Mouse (Mus musculus): ENCODE measurements at regions not wholly inside any gene's neighbourhood (a gene's known extent, or its start where the extent isn't known, plus 50 kb on each side); places are given as distances from the start of the nearest gene placed in this dataset.
"Not testable (repeated sequence)": the region's sequence is repeated elsewhere in the genome, so short reads cannot be mapped to it uniquely, and the experiment has no call there.

DNA sequence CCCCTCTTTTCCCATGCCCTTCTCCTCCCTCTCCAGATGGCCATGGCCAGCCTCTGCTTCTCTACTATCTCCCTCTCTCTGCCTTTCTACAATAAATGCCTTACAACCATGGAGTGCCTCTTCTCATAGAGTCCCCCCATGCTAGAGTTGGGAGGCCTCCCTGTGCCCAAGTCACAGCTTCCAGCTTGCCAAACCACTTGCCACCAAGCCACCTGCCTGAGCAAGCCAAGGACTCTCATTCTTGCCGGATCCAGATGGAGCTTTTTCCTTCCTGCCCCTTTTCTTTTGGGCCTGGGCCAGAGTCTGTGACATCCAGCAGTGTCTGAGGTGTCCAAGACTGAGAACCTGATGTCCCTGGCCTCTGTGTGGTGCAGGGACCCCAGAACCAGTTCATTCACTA, 367.4 kb upstream of the Arhgap42 start:
- DNase-seq (ENCODE audit: low spot score in 2 of 2), result no peak

DNA sequence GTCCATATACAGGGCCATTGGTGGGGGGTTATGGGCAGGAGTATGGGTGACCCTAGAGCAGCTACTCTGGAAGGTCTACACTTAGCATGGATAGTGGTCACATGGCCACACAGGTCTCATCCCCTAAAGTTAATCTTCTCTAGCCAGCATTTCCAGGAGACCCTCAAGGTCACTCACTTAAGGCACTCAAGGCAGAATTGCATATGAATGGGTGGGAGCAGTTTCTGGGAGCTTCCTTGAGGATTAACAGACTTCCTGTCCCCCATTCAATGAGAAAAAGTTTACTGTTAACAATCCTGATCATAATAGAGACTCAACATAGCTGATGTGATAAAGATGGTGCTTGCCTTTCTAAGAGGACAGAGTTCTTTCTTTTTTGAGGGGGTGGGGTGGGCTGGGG, 352.4 kb upstream of the Arhgap42 start:
- DNase-seq (ENCODE audit: low spot score in 2 of 2), result no peak

DNA sequence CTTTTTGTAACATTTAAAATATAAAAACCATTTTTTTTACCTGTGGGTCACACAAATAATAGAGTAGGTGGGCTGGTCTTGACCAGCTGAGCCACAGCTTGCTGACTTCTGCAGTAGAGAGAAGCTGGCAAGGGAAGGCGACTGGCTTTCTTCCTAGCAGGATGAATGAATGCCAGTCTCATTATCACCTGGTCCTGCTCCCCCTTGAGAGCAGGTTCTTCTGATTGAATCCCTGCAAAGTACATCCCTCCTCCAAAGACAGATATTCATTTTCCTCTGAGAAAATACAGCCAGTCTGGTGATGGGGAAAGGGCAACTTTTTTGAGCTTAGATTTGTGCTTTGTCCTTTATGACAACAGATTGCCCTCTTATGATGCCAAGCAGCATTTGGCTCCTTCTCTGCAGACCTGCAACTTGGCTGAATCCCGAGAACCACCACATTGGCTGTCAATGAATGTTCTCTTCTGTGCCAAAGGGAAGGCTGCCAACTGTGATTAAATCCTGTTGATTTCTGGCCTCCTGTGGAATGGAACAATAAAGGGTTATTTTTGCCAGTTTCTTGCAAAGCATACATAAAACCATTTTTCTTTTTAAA, 344.2 kb upstream of the Arhgap42 start:
- peak; percentile 83 to 84 for DNase-seq (ENCODE audit: low spot score in 2 of 2)

DNA sequence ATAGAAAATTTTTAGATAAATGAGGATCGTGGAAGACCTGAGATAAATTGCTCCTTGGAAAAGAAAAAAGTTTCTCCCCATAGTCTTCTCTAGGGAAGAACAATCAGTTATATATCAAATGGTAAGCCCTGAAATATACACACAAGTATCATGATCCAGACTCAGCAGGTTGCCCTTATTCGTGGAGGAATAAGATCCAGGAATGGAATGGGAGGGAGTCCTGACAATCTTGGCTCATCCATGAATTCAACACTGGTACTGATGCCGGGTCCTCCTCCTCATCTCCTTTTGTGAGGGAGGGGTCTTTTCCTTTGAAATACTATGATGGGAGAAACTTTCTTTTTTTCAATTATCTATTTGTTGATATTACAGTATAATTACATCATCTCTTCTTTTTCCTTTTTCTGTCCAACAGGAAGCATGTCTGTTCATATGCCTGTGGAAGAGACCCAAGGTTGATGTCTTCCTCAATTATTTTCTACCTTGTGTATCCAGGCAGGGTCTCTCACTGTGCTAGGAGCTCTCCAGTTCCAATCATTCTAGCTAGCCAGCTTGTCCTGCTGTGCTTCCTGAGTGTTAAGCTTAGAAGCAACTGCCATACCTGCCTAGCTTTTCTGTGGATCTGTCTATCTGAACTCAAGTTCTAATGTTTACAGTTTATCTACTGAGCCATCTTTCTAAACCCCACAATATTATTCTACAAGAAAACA, 343.6 kb upstream of the Arhgap42 start:
- no peak for DNase-seq (ENCODE audit: low spot score in 2 of 2)

DNA sequence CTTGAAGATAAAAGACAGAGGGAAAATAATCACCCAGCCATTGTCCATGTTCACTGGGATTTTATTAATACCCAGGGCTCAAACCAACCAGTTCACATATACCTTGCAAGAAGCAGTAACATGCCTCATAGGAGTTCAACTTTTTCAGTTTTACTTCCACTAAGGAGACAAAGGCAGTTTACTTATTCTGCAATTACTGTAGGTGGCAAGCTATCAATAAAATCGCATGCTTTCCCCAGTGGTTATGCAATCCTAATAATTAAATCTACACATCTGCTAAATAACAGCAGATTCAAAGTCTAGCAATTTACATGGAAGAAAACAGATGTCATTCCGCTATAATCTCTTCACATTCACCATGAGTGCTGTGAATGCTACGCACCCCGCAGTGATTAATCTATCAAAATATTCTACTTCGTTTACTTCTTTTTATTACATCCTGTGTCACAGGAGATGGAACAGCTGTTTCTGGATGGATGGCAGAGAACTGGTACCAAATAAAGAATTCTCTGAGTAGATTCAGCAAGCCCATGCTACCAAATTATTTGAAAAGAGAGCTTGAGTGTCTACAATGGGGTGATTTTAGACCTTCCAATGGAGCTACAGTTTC, 329.2 kb upstream of the Arhgap42 start:
- DNase-seq (ENCODE audit: low spot score in 2 of 2), result no peak

DNA sequence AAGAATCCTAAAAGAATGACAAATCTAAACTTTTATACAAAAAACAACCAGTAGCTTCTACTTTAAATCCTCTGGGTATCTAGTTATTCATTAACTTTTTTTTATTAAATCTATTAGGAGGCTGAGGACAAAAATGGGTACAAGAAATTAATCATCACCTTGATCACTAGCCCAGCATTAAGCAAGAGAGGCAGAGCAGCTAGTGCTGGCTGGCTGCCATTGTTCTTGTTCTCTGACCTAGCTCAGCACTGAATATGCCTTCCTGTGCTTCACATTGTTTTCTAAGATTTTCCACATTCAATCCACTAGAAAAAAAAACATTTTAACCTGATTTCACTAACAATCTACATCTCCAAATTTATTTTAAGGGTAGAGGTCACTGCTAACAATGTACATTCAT, 325.6 kb upstream of the Arhgap42 start:
- DNase-seq (ENCODE audit: low spot score in 2 of 2), result no peak

DNA sequence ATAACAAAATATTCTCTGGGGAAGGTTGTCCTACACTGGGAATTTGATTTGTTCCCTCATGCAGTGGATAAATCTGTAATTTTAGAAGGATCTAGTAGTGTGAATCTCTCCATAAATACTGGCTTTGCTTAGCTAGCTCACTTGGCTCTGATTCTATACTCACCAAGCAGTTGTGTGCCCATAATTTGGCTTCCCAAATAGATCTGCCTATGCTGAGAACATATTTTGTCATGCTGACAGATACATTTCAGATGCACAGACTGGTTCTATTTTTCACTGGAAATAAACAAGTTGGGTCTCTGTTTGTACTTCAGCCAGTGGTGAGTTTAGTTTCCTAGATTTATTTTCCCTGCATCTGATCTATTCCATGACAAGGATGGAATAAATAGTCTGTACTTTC, 309.8 kb upstream of the Arhgap42 start:
- no peak for DNase-seq (ENCODE audit: low spot score in 2 of 2)

DNA sequence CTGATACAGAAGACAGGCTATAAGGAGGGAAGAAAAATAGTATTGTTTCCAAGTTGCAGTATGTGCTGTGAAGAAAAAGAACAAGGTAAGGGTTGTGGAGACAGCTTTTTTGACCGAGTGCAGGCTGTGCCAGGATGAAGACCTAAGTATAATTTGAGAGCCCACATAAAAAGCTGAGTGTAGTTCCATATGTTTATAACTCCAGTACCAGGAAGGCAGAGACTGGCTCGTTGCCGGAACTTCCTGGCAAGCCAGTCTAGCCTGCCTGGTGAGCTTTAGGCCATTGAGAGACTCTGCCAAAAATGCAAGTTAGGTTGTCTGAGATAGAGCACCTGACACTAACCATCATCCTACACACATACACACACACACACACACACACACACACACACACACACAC, 308.7 kb upstream of the Arhgap42 start:
- DNase-seq (ENCODE audit: low spot score in 2 of 2), result peak in 1 of 2 experiments; percentile 21

DNA sequence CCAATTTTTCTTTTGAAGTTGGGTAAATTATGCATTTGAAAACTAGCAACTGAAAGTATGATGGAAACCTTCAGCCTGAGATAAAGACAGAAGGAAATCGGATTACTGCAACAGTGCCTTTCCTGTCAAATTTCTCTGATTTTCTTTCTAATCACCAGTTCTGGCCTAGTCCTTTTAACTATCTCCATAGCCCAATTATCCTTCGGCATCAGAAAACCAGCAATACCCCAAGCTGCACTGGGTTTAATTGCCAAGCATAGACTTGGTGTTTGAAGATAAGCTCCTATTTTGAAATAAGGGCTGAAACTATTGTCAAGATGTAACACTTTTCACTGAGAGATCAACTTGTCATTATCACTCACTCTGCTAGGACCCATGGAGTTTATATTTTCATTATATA, 308.2 kb upstream of the Arhgap42 start:
- DNase-seq (ENCODE audit: low spot score in 2 of 2), result no peak

DNA sequence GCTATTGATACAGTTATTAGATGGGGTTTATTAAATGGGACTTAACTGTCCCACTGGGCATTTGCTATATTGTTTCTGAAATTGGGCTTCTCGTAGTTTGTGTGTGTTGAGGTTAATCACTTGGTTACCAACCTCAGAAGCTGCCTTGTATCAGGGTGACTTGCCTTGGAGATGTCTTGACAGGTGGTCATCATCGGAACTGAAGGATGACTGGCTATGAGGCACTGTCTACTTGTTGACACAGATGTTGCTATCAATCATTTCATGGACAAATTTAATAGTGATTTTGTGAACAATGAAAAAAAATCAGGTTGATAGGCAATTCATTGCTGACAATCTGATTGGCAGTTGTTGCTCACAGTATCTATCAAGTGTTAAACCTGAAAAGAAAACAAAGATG, 261.4 kb upstream of the Arhgap42 start:
- no peak for DNase-seq (ENCODE audit: low spot score in 2 of 2)

DNA sequence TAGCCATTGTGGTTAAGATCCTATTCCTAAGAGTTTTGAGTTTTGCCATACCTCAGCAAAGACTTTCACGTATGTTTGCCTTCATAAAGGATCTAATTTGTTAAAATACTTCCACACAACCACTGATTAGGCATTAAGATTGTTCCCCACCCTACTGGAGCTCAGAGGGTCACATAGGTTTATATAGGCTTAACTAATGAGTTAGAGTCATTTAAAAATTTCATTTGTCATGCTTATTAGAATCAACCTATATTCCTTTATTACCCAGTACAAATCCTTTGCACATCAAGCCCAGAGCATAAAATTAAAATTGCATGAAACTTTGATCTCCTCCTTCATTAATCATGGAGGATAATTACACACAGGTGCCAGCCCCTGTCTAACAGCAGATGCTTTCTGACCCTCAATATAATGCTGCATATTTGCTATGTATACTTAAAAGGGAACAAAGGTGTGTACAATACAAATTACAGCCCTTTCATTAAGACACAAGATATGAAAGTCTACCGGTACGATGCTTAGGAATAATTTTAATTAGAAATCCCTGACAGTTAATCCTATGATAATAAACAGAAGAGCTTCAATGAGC, 254.8 kb upstream of the Arhgap42 start:
- no peak for DNase-seq (ENCODE audit: low spot score in 2 of 2)

DNA sequence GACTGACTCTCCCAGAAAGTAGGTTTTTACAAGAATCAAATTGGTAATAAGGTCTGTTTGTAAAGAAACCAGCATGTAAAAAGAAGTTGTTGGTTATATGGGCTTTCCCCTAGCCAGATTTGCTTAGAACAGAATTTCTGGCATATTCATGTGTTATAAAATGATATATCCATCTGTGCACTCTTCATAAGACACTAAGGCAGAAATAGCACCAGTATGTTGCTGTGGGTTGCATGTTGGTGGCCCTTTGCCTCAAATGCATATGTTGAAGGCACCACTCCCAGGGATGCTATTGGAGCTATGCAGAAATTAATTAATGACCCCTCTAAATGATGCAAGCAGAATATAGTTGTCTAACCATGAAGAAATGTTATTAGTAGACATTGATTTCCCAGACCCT, 238.2 kb upstream of the Arhgap42 start:
- DNase-seq (ENCODE audit: low spot score in 2 of 2), result no peak

DNA sequence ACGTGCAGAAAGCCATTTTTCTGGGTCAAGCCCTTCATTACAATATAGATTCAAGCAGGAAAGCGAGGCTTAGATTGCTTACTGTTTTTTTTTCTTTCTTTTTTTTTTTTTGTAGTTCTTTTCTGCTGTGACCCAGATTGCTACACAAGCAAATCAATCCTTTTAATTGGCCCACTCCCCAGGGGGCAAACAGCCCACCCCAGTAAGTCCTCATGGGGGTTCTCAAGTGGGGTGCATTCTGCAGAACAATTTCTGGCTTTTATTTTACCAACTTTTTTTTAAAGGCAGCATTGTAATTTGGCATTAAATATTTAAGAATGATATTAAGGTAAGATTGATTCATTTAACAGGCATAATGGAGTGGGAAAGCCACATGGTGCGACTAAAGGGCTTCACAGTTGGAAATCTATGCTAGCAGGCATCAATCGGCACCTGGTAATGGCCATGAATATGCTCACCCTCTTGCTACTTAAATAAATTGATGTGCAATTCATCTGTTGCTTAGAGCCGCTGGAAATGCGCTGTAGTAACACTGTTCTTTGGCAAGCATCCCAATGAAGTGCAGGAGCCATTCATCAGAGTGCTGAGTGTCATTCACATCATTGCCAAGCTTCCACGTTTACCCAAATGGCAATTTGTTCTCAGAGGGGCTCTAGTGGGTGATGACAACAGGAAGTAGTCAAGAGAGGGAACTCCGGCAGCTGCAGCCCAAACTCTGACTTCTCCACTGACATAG, 236.3 kb upstream of the Arhgap42 start:
- no peak for DNase-seq (ENCODE audit: low spot score in 2 of 2)

DNA sequence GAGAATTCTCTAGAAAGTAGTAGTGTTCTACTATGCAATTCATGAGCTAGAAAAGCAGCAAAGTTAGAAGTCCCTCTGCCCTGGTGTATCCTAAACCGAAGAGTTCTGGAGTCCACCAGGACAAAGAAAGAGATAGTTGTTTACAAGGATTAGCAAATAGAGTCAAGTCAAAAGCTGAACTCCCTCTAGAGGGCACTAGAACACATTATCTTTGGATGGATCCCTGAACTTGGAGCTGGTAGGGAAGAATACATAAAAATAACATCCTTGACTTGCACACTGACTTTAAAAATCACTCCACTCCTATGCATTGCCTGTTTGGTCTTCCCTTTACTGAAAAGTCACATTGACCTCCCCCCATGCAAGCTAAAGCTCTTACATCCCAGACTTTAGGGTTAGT, 205.3 kb upstream of the Arhgap42 start:
- no peak for DNase-seq (ENCODE audit: low spot score in 2 of 2)

DNA sequence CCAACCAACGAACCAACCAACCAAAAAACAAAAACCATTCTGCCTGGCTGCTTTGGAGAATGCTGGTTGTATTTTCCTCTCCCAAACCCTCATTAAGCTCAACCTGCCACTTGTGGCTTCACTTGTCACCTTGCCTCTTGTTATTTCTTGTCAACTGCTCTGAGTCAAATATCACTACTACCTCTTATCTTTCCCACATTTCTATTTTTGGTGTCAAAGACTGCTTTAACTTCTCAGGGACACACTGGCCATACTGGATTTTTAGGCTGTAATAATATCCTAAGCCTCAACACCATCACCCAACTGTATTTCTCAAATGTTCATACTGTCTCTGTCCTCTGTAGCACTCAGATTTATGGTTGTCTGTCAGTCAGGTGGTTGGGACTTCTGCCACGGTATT, 181.4 kb upstream of the Arhgap42 start:
- DNase-seq (ENCODE audit: low spot score in 2 of 2), result no peak

DNA sequence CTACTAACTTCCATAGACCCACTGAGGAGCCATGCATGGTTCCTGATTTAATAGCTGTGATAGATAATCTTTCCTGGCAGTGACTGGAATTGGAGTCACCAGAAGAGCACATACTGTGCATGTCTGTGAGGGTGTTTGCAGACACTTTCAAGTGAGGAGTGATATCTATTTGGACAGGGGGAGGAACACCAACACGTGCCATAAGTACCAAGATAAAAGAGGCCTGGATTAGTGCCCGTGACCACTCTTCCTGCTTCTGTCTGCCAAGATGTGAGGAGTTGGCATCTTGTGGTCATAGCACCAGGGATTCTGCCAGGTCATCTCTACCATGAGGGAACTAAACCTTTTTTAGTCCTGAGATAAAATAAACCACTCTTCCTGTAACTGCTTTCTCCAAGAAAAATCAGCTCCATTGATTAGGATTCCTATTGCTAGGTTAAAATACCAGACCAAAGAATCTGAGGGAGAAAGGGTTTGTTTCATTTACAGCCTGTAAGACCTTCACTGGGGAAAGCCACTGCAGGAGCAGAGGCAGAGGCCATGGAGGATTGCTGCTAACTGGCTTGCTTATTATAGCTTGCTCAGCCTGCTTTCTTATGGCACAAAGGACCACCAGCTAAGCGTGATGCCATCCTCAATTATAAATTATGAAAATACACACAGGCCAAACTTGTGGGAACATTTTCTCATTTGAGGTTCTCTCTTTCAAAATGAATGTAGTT, 173.7 kb upstream of the Arhgap42 start:
- DNase-seq (ENCODE audit: low spot score in 2 of 2), result no peak

DNA sequence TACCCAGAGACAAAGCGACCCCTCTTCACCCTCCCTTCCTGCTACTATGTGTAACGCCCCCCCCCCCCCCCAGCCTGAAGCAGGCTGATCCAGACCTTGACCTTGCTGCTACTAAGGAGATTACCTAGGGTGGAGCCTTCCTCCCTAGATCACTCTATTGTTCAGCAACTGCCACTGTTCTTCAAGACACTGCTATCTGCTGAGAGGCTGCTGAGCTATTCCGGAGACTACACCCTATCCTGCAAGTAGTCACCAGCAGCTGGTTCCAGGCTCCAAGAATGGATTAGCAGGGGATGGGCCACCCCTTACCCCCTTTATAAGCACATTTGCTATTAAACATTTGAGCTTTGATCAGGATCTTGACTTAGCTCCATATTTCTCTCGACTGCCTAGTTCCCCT, 155.3 kb upstream of the Arhgap42 start:
- DNase-seq (ENCODE audit: low spot score in 2 of 2), result not testable (repeated sequence)

DNA sequence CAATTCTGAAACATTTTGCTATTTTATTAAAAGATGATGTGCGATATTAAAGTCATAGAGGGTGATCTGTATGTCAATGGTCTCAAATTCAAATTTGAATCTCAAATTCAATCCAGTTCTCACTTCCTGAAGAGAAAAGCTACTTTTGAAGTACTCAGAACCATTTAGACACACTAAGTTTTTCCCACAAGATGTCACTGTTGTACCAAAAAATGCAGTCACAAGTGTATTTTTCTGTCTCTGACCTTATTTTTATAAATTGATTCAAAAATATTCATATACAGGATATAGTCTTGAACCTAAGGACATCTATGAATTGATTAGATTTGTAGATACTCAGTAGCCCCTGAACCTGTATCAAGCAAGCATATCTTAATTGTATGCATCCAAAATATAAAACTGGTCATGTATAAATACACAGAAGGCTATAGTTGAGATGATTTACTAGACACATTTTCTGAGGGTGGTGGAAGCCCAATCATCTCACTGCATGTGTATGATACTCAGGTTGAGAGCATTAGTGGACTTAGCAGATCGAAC, 137.8 kb upstream of the Arhgap42 start:
- no peak for DNase-seq (ENCODE audit: low spot score in 2 of 2)

DNA sequence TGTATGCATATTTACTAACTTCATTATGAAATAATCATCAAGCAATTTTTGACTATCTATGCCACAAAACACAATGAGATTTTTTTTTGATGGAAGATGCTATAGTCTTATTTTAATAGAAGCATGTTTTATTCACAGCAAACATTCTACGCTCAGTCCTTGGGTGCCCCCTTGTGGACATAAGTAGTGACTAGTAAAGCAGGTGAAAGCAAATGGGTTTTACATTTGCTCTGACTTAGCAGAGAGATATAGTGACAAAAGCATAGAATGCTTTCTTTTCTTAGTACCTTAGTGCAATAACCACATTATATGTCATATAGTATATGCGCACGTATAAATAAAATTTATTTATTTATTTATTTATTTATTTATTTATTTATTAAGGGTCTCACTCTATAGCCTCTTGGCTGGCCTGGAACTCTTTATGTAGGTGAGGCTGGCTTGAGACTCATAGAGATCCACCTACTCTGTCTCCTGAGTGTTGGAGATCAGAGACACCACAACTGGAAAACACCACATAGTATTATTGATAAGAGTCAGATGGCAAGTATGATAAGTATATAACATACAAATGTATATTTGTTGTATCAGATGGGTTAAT, 136.5 kb upstream of the Arhgap42 start:
- peak; percentile 41 to 79 for DNase-seq (ENCODE audit: low spot score in 2 of 2)

DNA sequence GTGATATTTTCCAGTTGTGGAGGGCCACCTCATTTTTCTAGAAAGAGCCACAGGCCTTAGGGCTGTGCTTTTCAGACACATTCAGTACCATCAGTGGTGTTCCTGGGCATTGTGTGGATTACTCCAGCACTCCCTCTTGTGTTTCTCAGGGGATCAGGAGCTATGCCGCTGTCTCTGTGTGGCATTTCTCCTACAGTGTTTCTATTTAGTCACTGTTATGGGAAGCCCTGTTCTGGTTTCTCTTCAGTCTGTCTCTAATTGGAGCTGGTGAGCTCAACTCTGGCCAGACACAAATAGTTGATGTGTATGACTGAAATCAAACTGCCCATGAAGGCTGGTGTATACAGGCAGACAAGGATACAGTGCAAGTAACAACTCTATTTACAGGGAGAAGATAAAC, 133.7 kb upstream of the Arhgap42 start:
- DNase-seq (ENCODE audit: low spot score in 2 of 2), result no peak

DNA sequence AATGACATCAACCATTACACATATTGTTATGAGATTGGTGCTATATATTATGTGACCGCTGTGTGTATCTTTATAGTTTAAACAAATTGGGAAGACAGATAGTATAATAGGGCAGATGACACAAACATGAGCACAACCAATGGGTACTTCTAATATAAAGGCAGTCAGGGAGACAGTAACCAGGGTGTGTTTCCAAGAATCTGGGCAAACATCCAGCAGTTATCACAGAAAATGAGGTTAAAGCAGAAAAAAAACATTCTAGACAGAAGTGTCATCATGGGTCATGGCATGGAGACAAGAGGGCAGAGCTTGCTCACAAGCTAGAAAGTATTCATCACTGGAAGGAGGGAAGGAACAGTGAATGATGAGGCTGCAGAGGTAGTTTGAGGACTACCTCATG, 129.8 kb upstream of the Arhgap42 start:
- DNase-seq (ENCODE audit: low spot score in 2 of 2), result no peak
